Mouse (Mus musculus) bone marrow macrophage, adult 2 months (primary cell): Measurements from ENCODE around the gene Zfp605.

ENCODE experiments used
- CTCF ChIP-seq: IDR thresholded peaks from 2 replicates; pipeline ENCODE4 v1.5.1; 2012; ENCODE audit warnings: low read depth, mild to moderate bottlenecking, low read length, moderate library complexity
- POLR2A ChIP-seq: IDR thresholded peaks from 2 replicates; pipeline ENCODE4 v1.6.1; 2012; ENCODE audit warnings: mild to moderate bottlenecking, low read depth, low read length, borderline replicate concordance

DNA sequence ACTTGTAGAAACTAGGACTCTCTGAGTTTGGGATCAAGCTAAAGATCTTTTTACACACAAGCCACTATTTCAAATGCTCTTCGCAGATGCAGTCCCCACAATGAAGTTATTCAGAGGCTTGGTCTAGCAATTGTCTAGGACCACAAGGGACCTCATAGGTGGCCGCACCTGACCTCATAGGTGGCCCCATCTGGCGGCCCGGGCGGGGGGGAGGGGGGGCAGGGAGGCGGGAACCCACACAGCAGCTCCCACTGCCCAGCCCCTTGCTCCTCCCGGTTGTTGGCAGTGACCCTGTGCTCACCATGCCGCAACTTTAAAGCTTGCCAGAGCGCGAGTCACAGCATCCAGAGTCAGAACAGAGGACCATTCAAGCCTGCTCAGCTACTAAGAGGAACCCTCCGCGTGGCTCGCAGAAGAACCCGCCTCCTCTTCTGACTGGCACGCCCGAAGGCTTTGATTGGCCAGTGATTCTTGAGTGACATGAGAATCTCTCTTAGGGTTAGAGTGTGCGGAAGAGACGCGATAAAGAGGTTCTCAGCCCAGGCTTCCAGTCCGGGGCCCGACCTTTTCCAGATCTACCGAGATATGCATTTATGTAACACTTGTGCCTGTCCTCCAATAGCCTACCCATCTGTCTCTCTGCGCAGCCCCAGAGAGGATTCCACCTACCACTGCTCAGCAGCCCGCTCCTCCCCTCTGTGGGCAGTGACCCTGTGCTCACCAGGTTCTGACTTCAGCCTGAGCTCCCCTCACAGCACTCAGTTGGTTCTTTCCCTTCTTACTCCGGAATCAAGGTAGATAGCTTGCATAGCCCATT, 15.7 kb upstream of the Zfp605 start, which contains the start of gene Gm35315:
- TF ChIP-seq CTCF, result no peak
- TF ChIP-seq POLR2A, result no peak
